Mouse (Mus musculus) layer of hippocampus, postnatal 25 days (tissue): Measurements from ENCODE around the gene Psmd12. TPM values are rescaled to one million over a fixed set of nuclear protein-coding genes. Genes with fewer than 3 reads are reported as not detected.

Experiments
- DNase-seq, 2 experiments: peaks; one replicate each; pipeline ENCODE4 v3.0.0; 2022; ENCODE audit warnings: mixed read lengths in 2 of 2, low spot score in 1 of 2; ENCODE audit errors: extremely low spot score in 1 of 2
- total RNA-seq, 2 experiments: library from RNA; stranded (reverse); gene quantifications; 2 replicates each; pipeline ENCODE4 v1.2.3; 2021

The Psmd12 gene
- total RNA-seq, 2 experiments from 2014 or later = 65.9 to 72.2 TPM

GRCm38 (mm10) chr11:107548204-107548975 lies 69.1 kb downstream of the Psmd12 start:
- DNase-seq = peak in 1 of 2 experiments; percentile 12

Other genes starting within 250 kb of the Psmd12 start
- gene Pitpnc1, start 8.8 kb upstream of the Psmd12 start, total RNA-seq = 10 to 100 TPM; 53.6 to 58.3 TPM
- gene Helz, start 68.4 kb downstream of the Psmd12 start, total RNA-seq = 10 to 100 TPM; 39.7 to 44.4 TPM
- gene Cacng1, start 237.0 kb downstream of the Psmd12 start, total RNA-seq = not detected